Mouse (Mus musculus) midbrain, embryonic 16.5 days (tissue): ENCODE data around the gene Runx2. TPM values are rescaled to one million over a fixed set of nuclear protein-coding genes. Genes with fewer than 3 reads are reported as not detected.

Experiments used
- ATAC-seq: fragments of 200-750 bp; cut with Nextera tagmentation; 2 replicates; pipeline ENCODE4 v1.8.0; 2017; ENCODE audit warnings: moderate TSS enrichment
- H3K27ac ChIP-seq: fragments of 300-500 bp; sonication (generic); 2 replicates; pipeline ENCODE4 v1.5.1; 2014; ENCODE audit warnings: mild to moderate bottlenecking, low read length, mixed read lengths
- H3K27me3 ChIP-seq: fragments of 300-500 bp; sonication (generic); 2 replicates; pipeline ENCODE4 v1.6.1; 2014; ENCODE audit warnings: low read depth, low read length, mixed read lengths; ENCODE audit not compliant: control insufficient read depth, insufficient read depth
- H3K36me3 ChIP-seq: fragments of 300-500 bp; sonication (generic); 2 replicates; pipeline ENCODE4 v1.6.1; 2014; ENCODE audit warnings: mild to moderate bottlenecking, low read length, moderate library complexity, mixed read lengths; ENCODE audit not compliant: control insufficient read depth, insufficient read depth
- H3K4me1 ChIP-seq: fragments of 300-500 bp; sonication (generic); 2 replicates; pipeline ENCODE4 v1.6.1; 2014; ENCODE audit warnings: mild to moderate bottlenecking, low read length, mixed read lengths; ENCODE audit not compliant: control insufficient read depth, insufficient read depth
- H3K4me2 ChIP-seq: fragments of 300-500 bp; sonication (generic); 2 replicates; pipeline ENCODE4 v1.6.1; 2014; ENCODE audit warnings: mild to moderate bottlenecking, low read length, mixed read lengths
- H3K4me3 ChIP-seq: fragments of 300-500 bp; sonication (generic); 2 replicates; pipeline ENCODE4 v1.5.1; 2014; ENCODE audit warnings: low read depth, mild to moderate bottlenecking, low read length, moderate library complexity, mixed read lengths
- H3K9ac ChIP-seq: fragments of 300-500 bp; sonication (generic); 2 replicates; pipeline ENCODE4 v1.6.1; 2014; ENCODE audit warnings: low read depth, low read length, mixed read lengths
- H3K9me3 ChIP-seq: fragments of 300-500 bp; sonication (generic); replicated peaks from 2 replicates; pipeline ENCODE4 v1.6.1; 2014; ENCODE audit warnings: mild to moderate bottlenecking, low read length, mixed read lengths; ENCODE audit not compliant: control insufficient read depth, poor library complexity, severe bottlenecking
- WGBS: fragments of 180-500 bp; shearing (Covaris S2); extraction: QIAGEN DNeasy Blood & Tissue Kit; methylation state at CpG from one replicate; pipeline ENCODE4 v1.1.7; 2014; 5-methylcytosine and 5-hydroxymethylcytosine counted together
- polyA plus RNA-seq: library from polyadenylated mRNA; unstranded; fragments of >200 nt; fragmentation: Nextera tagmentation; extraction: Ambion mirVana; gene quantifications from 2 replicates; pipeline ENCODE4 v1.2.1, GENCODE M21; 2015

The Runx2 gene
- polyA plus RNA-seq, 1 experiment from 2014 or later, result 0.53 TPM

DNA sequence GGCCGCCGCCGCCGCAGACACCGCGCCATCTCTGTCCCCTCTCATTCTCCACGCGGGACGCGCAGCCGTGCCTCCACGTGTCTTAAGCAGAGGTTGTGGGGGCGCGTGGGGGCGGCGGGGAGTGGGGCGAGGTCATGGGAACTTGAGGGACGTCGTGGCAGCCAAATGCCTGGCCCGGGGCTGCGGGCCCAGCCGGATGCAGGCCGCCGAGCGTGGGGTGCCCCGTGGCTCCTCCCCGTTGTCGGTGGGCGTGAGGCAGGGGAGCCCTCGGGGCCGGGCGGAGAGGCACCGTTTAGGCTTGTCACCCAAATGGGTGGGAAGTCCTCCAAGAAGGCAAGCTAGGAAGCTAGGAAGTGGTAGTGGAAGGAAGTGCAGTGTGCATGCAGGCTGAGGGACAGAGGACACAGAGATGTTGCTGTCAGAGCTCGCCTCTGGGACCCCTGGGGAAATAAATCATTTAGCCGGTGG is 37.2 kb downstream of the Runx2 start:
- Histone ChIP-seq H3K27ac (peak overlapping the region; percentile 92), H3K4me2 (peak overlapping the region; percentile 72), H3K36me3 (no peaks in the 10 kb centered on the region), H3K4me3 (peak overlapping the region; percentile 89), H3K9ac (peak overlapping the region; percentile 97), H3K27me3 (no peaks in the 10 kb centered on the region), H3K9me3 (no peaks in the 10 kb centered on the region), H3K4me1 (peaks cover 6% of the 10 kb centered on the region)
- ATAC-seq, result peak; percentile 91
- 1% methylated on average over 29 of the region's 35 CpGs for WGBS

- Histone ChIP-seq H3K4me2 (peak within 1 kb of the TSS; percentile 72), H3K4me3 (peak within 1 kb of the TSS; percentile 89), H3K4me1 (peaks cover 6% of the 10 kb centered on the region), H3K9me3 (no peaks in the 10 kb centered on the region), H3K27me3 (no peaks in the 10 kb centered on the region), H3K27ac (peak within 1 kb of the TSS; percentile 92), H3K9ac (peak within 1 kb of the TSS; percentile 97), H3K36me3 (no peaks in the 10 kb centered on the region)
- WGBS, result under 1% methylated on average over 26 of the region's 40 CpGs
- ATAC-seq, result peak; percentile 97
Observed at GRCm38 (mm10) chr17:44776738-44777270, 37.8 kb downstream of the Runx2 start, which contains the start of gene Supt3. TSS of gene Supt3 (plus strand) at chr17:44777152.

- ATAC-seq, result no peak
- Histone ChIP-seq H3K9me3 (no peaks in the 10 kb centered on the region), H3K27ac (no peak overlapping the region), H3K27me3 (no peaks in the 10 kb centered on the region), H3K36me3 (no peaks in the 10 kb centered on the region), H3K4me1 (no peaks in the 10 kb centered on the region; the same call in 1 of the 2 replicates), H3K4me2 (no peak overlapping the region), H3K4me3 (no peak overlapping the region), H3K9ac (no peak overlapping the region)
- WGBS, result 88% methylated on average over 2 of the region's 2 CpGs
Observed at GRCm38 (mm10) chr17:44772576-44772975, 42.0 kb downstream of the Runx2 start.

DNA sequence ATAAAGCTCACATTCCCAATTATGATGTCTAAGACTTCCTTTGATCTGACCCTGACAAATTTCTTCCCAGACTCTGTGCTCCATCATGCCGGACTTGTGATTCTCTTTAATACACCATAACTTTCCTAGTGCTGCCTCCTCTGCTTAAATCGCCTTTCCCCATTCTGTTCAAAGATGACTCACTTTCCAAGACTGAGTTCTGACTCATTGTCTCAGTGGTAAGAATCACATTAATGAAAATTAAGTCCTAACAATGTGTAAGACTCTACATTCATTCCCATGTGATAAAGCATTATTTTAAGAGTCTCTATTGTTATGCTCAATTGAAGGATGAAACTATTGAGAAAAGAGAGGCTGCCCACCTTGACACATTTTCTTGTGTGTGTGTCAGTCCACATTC is 43.7 kb downstream of the Runx2 start:
- no peak overlapping the region for H3K4me3 ChIP-seq
- H3K4me2 ChIP-seq, result no peak overlapping the region
- H3K4me1 ChIP-seq, result no peaks in the 10 kb centered on the region
- H3K27ac ChIP-seq, result no peak overlapping the region
- H3K27me3 ChIP-seq, result no peaks in the 10 kb centered on the region
- WGBS, result 74% methylated on average over 2 of the region's 2 CpGs
- no peaks in the 10 kb centered on the region for H3K36me3 ChIP-seq
- no peak for ATAC-seq
- no peaks in the 10 kb centered on the region for H3K9me3 ChIP-seq
- H3K9ac ChIP-seq, result no peak overlapping the region

- no peak for ATAC-seq
- no peaks in the 10 kb centered on the region for H3K4me1 ChIP-seq
- no peaks in the 10 kb centered on the region for H3K27me3 ChIP-seq
- no peak overlapping the region for H3K27ac ChIP-seq
- H3K9ac ChIP-seq, result no peak overlapping the region
- H3K9me3 ChIP-seq, result no peaks in the 10 kb centered on the region
- no peaks in the 10 kb centered on the region for H3K36me3 ChIP-seq
- no peak overlapping the region for H3K4me2 ChIP-seq
- H3K4me3 ChIP-seq, result no peak overlapping the region
- 73% methylated on average over 5 of the region's 5 CpGs for WGBS
Observed at GRCm38 (mm10) chr17:44768522-44768921, 46.1 kb downstream of the Runx2 start.

- no peaks in the 10 kb centered on the region for H3K36me3 ChIP-seq
- no peaks in the 10 kb centered on the region for H3K27me3 ChIP-seq
- no peak overlapping the region for H3K9ac ChIP-seq
- no peaks in the 10 kb centered on the region for H3K4me1 ChIP-seq
- no peak overlapping the region for H3K4me3 ChIP-seq
- 43% methylated on average over 1 of the region's 1 CpGs for WGBS
- no peaks in the 10 kb centered on the region for H3K9me3 ChIP-seq
- no peak overlapping the region for H3K4me2 ChIP-seq
- no peak for ATAC-seq
- H3K27ac ChIP-seq, result no peak overlapping the region
Observed at GRCm38 (mm10) chr17:44767375-44767774, 47.2 kb downstream of the Runx2 start.

DNA sequence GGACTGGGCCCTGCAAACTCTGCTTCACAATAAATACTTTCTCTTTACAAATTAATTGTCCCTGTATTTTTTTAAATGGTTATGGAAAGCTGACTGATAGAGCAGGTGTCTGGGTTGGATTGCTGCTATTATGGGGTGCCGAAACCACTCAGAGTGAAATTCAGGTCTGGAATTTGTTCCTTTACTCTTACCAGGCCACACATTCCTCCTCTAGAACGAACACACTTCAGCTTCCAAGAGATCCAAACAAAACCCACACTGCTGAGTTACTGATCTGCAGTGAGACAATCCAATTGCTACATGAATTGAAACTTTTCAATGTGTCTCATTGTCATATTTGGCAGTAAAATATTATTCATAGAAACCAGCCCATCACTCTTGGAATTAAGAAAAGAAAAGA is 47.6 kb downstream of the Runx2 start:
- Histone ChIP-seq H3K4me1 (no peaks in the 10 kb centered on the region), H3K4me2 (no peak overlapping the region), H3K27ac (no peak overlapping the region), H3K9me3 (no peaks in the 10 kb centered on the region), H3K9ac (no peak overlapping the region), H3K4me3 (no peak overlapping the region), H3K36me3 (no peaks in the 10 kb centered on the region), H3K27me3 (no peaks in the 10 kb centered on the region)
- 38% methylated on average over 2 of the region's 2 CpGs for WGBS
- no peak for ATAC-seq

DNA sequence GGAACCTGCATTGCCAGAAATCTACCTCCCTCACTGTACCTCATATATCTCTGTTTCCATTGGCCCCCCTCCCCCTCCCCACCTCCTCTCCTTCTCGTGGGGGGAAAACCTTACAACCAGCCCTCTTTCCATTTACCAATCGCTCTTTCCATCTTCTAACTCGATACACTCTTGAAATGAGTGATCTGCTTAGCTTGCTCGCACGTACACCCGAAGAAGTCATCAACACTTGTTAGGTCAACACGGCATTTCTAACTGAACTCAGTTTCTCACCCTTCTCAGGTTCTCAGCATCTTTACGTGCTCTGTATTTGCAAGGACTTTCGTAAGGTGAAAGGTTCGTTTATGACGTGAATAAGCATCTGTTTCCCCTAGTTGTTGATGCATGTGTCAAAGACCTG is 48.3 kb downstream of the Runx2 start:
- H3K9me3 ChIP-seq, result no peaks in the 10 kb centered on the region
- no peak overlapping the region for H3K4me3 ChIP-seq
- no peak overlapping the region for H3K4me2 ChIP-seq
- WGBS, result 92% methylated on average over 11 of the region's 11 CpGs
- no peaks in the 10 kb centered on the region for H3K27me3 ChIP-seq
- H3K27ac ChIP-seq, result no peak overlapping the region
- H3K4me1 ChIP-seq, result no peaks in the 10 kb centered on the region
- no peak overlapping the region for H3K9ac ChIP-seq
- ATAC-seq, result no peak
- no peaks in the 10 kb centered on the region for H3K36me3 ChIP-seq

DNA sequence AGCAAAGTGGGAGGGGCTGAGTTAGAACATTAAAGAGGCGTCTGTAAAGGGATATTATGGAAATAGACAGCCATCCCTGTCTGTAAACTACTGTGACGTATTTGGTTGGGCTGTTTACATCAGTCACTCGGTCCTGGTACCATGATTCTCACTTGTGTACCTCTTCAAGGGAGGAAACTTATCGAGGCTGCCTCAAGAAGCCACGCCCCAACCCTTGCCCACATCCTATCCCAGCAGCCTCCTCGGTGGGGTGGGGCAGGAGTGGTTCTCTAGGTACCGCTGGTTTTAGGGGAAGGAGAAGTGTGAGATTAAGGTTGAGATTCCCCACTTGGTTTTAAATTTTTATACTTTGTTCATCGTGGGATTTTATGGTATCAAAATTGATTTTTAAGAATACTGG is 69.2 kb downstream of the Runx2 start:
- no peaks in the 10 kb centered on the region for H3K36me3 ChIP-seq
- H3K27ac ChIP-seq, result no peak overlapping the region
- ATAC-seq, result no peak
- 93% methylated on average over 8 of the region's 8 CpGs for WGBS
- no peak overlapping the region for H3K9ac ChIP-seq
- no peak overlapping the region for H3K4me2 ChIP-seq
- H3K4me1 ChIP-seq, result no peaks in the 10 kb centered on the region
- H3K4me3 ChIP-seq, result no peak overlapping the region
- H3K9me3 ChIP-seq, result no peaks in the 10 kb centered on the region
- H3K27me3 ChIP-seq, result peaks cover 6% of the 10 kb centered on the region
